Mouse (Mus musculus) mature B cell (primary cell): ENCODE data around the gene Tbc1d2b.

Experiments
- in situ Hi-C: fragments of 300-500 bp; cut with MboI; formaldehyde crosslinking; loops from 2 replicates; pipeline ENCODE4 v1.14.3; 2019

Tbc1d2b gene

DNA sequence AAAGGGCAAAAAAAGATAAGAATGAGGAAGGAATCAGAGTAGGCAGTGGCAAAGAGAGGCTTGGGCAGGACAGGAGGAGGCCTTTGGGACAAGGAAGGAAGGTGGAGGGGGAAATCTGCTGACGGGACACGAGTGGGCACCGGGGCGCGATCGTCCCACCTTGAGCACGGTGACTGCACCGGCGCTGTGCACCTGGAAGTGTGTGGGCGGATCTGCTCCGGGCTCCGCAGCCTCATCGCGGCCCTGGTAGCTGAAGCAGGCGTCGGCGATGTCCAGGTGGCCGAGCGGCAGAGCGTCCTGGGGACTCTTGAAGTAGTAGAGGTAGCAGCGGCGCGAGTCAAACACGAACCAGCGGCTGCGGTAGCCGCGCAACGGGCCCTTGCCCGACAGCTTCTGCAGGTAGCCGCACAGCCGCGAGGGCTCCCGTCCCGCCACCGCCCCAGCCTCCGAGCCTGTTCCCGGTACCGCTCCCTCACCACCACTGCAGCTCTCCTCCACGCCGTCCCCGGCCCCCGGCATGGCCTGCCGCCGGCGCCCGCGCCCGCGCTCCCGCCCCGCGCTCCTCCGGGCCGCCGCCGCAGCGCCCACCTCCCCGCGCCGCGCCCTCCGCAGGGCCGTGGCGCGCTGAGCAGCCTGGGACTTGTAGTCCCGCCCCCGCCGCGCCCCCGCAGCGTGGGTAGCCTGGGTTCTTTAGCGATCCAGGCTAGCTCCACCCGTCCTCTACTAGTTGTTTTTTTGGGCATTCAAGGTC is at the start of gene Tbc1d2b:
TSS of gene Tbc1d2b (minus strand) at position 612 of the 751 bp plus-strand sequence.
- in situ Hi-C loops = no loop called here

DNA sequence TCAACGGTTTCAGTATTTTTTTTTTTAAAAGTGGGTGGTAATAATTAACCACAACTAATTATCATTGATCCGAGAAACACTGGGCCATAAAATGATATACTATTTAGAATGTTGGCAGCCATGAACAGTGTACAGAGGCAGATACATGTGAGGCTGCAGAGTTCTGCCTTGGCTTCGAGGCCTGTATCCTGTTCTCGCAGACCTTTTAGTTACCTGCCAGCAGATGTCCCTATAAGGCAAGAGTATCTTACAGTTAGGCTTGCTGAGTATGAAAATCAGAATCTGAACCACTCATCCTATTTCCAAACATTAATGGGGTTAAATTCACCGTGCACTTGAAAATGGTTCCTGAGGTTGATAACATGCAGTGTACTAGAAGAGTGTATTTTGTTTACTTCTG is 45.7 kb upstream of the Tbc1d2b start:
- in situ Hi-C loops = no loop called here

DNA sequence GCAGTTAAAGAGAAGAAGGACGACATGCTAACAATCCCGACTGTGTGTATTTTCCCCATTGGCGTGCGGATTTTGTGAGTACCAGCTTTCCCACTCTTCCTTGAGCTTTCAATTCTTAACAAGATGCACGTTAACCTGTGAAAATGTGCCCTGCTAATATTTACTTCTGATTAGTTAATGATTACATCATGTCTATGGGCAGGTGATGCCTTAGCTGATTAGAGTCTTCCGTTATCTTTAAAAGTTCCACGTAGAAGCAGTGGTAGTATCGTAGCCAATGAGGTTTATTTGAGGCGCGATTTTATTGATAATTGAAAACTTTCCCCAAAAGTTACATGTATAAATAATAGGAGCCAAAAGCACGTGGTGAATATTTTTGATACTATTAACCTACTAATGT is 45.1 kb upstream of the Tbc1d2b start:
- in situ Hi-C loops = no loop called here

DNA sequence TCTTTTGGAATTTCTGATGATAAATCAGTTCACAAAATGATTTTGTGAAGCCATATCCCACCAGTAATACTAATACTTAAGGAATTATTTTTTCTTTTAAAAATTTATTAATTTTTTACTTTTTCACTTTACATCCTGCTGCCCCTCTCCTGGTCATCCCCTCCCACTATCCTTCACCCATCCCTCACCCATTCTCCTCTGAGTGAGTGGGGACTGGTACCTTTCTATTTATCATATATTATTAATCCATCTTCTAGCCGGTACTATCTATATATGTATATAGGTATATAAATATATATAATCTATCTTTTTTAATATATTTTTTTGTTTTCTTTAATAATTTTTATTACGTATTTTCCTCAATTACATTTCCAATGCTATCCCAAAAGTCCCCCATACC is 33.6 kb upstream of the Tbc1d2b start:
- in situ Hi-C loops = no loop called here

DNA sequence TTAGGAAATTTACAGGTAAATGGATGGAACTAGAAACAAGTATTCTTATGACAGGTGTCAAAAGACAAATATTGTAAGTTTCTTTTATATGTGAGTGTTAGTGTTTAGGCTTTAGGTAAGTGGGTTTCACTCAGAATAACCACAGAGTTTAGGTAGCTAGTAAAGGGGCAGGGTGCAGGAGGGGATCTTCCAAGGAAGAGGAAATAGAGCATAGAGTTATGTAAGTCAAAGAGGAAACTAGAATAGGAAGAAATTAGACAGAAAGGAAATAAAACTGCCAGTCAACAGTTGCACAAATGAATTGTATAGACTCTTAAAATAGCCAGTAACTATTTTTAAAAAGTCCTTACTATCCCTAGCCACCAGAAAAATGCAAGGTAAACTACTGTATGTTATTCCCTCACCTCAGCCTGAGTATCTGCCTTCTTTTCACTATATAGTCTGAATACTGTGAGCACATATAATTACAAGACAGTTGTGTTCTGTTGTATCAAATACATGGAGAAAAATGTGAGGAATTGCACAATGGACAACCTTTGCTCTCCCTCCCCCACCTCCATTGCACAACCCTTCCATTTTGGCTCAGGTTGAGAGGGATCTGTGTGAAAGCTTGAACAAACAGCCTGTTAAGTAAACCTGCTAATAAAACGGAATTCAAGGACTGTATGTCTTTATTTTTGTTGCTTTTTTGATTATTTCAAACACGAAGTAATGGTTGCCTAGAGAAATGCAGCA is 32.7 kb upstream of the Tbc1d2b start:
- in situ Hi-C loops = no loop called here

DNA sequence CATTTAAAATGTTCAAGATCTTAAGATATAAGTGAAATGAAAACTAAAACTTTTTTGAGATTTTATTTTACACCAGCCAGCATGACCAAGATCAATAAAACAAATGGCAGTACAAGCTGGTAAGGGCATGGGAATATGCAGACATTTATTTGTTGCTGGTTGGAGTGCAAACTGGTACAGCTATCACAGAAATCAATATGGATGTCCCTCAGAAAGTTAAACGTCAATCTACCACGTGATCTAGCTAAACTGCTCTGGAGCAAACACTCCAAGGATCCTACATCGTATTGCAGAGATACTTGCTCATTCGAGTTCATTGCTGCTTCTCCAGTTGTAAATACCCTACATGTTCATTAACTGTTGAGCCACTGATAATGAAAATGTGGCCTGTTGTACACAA is 32.1 kb upstream of the Tbc1d2b start:
- in situ Hi-C loops = no loop called here

DNA sequence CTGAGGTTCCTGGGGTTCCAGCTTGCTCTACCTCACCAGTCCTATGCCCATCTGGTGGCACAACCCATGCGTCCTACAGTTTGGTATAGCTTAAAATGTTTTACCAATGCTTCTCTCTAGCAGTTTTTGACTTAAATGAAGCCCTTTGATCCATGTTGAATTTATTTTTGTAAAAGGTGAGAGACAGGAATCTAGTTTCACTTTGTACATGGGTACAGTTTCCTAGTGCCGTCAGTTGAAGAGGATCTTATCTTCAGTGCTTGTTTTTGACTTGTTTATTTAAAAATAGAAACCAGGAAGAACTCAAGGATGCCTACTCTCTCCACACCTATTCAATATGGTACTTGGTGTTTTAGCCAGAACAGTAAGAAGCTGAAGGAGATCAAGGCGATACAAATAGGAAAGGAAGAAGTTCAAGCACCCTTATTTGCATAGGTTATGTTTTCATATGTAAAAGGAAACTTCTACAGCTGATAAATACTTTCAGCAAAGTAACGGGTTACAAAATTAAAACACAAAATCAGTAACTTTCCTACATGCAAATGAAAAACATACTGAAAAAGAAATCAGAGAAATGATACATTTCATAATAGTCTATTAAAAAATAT is 30.6 kb upstream of the Tbc1d2b start:
- in situ Hi-C loops = no loop called here

DNA sequence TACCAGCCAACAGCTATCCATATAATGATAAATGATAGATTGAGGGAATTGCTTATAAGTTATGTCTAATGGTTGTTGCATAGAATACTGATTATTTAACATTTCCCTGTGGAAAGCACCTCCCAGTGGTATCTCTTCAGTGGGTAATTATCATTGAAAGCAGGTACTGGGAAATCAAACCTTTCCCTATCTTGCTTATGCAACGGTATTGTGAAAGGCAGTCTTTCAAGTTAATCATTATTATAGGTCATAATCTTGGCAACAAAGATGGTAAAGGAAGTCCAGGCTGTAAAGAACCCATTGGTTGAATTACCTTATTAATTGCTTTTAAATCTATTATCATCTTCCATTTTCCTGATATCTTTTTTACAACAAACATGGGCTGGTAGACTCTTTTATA is 27.0 kb upstream of the Tbc1d2b start:
- in situ Hi-C loops = no loop called here

DNA sequence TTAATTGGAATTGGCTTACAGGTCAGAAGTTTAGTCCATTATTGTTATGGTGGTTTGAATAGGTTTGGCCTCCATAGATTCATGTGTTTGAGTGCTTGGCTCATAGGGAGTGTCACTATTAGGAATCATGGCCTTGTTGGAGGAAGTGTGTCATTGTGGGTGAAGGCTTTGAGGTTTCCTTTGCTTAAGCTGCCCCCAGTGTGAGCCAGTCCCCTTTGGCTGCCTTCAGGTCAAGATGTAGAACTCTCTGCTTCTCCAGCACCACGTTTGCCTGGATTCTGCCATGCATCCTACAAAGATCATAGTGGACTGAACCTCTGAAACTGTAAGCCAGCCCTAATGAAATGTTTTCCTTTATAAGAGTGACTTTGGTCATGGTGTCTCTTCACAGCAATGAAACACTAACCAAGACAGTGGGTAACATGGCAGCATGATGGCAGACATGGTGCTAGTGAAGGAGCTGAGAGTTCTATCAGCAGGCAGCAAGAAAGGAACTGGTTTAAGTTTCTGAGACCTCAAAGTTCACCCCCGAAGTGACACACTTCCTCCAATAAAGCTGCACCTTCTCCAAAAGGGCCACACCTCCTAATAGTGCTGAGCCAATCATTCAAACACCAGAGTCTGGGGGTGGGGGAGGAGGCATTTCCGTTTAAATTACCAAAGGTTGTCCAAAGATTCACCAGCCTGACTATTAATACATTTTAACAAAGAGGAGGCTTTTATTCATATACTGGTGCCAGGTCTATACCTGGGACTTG is 23.2 kb upstream of the Tbc1d2b start:
- in situ Hi-C loops = no loop called here

DNA sequence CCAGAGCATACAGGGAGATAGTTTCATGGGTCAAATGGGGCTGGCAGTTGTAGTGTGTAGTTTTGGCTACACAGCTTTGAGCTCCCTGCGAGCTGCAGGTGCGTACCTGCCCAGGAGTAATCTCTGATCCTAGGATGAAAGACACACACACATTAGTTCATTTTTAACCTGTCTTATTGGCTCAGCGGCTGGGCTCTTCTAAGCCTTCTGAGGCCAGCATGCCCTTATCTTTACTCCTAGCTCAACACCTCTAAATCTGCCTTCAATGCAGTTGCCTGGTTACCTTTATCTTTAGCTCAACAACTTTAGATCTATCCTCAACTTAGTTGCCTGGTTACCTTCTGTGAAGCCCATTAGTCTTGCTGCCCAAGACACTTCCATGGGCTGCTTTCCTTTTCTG is 7.8 kb upstream of the Tbc1d2b start:
- in situ Hi-C loops = no loop called here

DNA sequence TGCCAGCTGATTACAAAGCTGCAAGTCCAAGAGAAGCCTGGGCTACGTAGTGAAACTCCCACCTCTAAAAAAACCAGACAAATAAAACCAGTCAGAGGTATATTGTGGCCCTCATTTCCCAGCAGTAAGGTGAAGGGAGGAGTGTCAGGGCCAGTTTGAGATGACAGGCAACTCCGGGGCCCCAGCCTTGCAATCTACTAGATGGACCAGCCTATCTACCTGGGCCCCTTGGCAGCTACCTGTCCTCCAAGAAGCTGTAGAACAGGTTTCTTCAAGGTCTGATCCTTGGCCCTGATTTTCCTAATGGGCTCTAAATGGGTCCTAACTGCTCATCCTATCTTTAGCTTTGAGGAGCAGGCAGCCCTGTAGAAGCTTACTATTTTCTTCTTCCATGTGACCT is 7.3 kb upstream of the Tbc1d2b start:
- in situ Hi-C loops = no loop called here

DNA sequence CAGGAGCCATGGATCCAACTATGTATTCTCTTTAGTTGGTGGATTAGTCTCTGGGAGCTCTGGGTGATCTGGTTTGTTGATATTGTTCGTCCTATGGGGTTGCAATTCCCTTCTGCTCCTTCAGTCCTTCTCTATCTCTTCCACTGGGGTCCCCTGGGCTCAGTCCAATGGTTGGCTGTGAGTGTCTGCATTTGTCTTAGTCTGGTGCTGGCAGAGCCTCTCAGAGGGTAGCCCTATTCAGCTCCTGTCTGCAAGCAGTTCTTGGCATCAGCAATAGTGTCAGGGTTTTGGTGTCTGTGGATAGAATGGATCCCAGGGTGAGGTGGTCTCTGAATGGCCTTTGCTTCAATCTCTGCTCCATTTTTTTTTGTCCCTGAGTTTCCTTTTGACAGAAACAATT is 6.2 kb upstream of the Tbc1d2b start:
- in situ Hi-C loops = no loop called here

DNA sequence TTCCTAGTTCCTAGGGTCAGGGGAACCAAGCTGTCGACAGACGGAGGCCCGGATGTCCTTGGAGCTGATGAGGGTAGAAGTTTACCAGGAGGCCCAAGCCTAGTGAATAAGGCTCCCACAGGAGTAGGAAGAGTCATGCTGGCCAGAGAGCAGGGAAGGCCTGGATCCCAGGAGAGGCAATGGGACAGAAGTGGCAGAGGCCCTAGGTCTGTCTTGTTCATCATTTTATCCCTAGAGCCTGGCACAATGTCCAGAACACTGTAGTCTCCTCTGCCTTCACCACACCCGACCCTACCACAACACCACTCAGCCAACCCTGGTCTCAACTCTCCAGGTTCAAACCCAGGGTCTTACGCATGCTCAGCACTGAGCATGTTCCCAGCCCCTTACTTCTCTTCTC is 5.3 kb upstream of the Tbc1d2b start:
- in situ Hi-C loops = no loop called here

DNA sequence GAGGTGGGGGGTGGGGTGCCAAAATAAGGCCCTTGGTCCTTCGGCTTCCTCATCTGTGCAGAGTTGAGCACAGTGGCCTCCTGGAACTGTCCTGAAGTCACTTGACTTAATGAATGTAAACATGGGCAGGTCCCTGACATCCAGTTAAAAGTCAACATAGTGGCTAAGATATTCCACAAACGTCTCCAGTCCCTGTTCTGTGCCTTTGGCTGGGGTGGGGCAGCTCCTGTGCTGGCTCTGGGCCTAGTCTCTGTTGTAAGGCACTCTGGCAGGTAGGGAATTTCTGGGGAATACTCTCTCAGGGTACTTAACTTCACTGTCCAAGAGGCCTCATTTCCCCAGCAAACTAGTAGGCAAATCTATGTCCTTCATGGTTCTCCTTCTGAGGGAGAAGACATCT is 4.9 kb upstream of the Tbc1d2b start:
- in situ Hi-C loops = no loop called here

DNA sequence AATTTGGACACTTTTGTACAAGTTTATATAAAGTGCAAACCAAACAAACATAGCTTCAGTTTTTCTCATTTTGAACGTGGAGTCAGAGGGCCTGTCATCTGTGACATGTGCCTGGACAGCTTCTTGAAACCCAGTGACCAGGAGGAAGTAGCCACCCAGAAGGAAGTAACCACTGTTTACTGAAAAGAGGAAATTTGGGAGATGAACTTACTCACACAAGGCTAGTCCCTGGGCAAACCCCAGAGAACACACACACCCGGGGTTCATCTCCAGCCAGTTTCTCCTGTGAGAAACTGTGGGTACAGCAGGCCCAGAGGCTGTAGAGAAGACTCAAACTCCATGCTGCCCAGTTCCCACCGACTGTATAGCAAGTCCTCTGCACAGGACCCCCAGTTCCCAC is 3.9 kb upstream of the Tbc1d2b start:
- in situ Hi-C loops = no loop called here

DNA sequence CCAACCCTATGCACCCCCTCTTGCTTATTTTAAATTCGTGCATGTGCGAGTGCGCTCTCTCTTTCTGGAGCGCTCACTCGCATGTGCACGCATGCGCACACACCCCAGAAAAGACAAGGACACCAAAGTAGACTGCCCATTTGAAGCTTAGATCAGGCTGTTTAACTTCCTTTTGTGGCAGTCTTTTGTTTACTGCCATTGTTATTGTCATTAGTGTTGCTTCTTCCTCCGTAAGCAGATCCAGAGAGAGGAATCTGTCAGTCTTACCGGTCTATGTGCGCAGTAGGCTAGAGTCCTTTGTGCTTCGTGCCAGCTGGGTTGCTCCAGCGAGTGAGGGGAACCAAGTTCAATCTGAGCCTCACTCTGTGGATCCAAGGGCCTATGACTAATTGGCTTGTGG is 1.7 kb upstream of the Tbc1d2b start:
- in situ Hi-C loops = no loop called here

DNA sequence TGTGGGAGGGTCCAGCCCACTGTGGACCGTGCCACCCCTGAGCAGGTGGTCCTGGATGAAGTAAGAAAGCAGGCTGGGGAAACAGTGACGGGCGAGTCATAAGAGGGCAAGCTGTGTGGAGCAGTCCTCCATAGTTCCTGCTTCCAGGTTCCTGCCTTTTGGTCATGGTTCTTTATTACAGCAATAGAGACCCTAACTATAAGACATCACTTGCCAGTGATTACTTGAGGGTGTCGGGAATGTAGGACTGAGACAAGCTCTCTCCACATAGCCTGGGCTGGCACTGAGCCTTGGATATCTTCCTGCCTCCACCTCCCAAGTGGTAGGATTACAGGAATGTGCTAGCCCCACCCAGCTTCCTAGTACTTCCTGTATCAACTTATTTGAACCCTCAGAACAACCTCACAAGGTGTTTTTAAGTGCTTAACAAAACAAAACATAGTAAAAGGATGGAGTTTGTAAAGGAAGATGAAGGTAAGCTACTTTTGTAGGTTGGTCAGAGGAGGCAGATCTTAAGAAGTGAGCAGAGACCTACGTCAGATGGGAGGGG is 1.0 kb upstream of the Tbc1d2b start:
- in situ Hi-C loops = no loop called here

DNA sequence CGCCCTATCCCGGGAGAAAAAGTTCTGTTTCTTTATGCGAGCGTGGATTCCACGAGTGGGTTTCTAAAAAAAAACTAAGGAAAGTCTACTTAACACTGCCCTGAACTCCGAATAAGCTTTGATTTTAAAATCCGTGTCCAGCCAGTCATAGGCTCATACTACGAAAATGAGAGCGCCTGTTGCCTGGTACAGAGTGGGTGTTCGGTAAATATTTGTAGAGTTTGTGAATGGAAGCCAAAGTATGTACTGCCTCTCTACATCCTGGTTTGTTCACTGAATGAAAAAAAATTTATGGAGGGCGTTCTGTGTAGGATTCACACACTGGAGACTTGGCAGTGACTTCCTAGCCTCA is 316 bp upstream of the Tbc1d2b start:
- in situ Hi-C loops = no loop called here

DNA sequence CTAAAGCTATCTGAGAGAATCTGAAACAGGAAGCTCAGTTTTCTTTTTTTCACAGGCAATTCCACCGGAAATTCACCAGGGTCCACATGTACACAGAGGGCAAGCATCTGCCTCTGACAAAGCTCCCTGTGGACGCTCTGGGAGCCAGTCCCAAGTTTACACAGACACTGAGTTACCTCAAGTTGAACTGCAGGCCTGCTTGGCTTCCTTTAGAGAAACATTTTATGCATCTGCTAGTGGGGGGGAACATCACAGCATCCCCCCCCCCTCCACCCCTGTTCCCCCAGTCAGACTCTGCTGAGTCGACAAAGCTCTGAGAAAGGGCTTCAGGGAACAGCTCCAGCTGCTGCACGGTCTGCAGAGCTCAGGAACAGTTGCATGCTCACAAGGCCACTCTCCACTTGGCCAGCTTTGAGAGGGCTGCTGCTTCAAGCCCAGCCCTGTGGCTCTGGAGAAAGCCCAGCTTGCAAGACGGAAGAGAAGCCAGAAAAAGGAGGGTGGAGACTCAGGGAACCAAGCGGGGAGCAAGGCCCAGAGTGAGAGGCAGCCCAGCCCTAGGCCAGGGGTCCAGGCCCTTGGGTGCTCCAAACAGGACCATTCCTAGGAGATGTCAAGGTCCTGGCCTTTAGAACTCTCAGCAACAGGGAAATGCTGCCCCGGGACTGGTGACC is 1.5 kb downstream of the Tbc1d2b start:
- in situ Hi-C loops = no loop called here

DNA sequence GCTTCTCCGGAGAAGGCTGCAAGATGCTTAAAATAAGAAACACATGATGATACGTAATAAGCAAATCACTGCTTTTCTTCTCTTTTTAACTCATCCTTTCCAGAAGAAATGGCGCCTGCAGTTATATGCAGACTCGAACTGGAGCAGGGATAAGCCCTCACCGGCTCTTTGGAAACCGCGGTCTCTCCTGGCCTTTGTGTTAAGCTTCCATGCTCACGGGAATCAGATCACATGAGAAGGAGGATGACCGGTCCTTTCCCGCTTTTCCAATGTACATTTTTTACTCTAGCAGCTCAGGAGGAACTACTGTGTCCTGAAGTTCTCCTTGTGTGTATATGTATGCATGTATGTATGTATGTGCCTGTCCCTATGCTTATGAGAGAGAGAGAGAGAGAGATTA is 3.7 kb downstream of the Tbc1d2b start:
- in situ Hi-C loops = no loop called here

DNA sequence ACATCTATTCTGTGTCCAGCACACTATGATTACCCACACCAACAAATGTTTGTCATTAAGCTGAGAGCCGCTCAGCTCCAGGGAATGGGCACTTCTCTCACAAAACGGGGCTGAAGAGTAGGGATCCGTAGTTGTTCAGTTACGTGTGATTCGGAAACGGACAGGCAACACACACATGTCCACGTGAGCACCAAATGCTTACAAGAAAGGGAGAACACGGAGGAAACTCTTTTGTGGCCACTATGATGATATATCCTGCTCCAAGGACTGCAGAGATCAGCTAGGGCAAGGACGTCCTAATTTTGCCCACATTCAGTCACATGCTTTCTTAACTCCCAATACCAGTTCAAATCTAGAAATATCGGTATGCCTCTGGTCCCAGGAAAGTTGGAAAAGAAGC is 4.5 kb downstream of the Tbc1d2b start:
- in situ Hi-C loops = no loop called here
